Mouse (Mus musculus) gastrocnemius, postnatal 25 days (tissue): ENCODE measurements around the gene Cabp4. TPM values are rescaled to one million over a fixed set of nuclear protein-coding genes. Genes with fewer than 3 reads are reported as not detected.
A peak's percentile ranks its signal among the peaks of the same experiment; 100 is the strongest.

Experiments
- DNase-seq: peaks from one replicate; pipeline ENCODE4 v3.0.0; 2022
- total RNA-seq, 2 experiments: library from RNA; stranded (reverse); gene quantifications; 1 replicate in 1 of 2; 2 replicates in 1 of 2; pipeline ENCODE4 v1.2.3; 2021

The Cabp4 gene
- total RNA-seq, 2 experiments from 2014 or later: not detected

GRCm38 (mm10) chr19:4100718-4101261 is 43.0 kb downstream of the Cabp4 start:
- no peak for DNase-seq

GRCm38 (mm10) chr19:4099837-4100717 is 43.8 kb downstream of the Cabp4 start, which contains the start of gene Pitpnm1:
Pitpnm1 (plus strand) TSS chr19:4099998.
- DNase-seq: peak; percentile 80

- peak; percentile 89 for DNase-seq
Measured at GRCm38 (mm10) chr19:4099056-4099455, 44.8 kb downstream of the Cabp4 start.

GRCm38 (mm10) chr19:4098426-4098825 is 45.4 kb downstream of the Cabp4 start:
- DNase-seq: no peak

GRCm38 (mm10) chr19:4097441-4097825 is 46.4 kb downstream of the Cabp4 start:
- DNase-seq: no peak

GRCm38 (mm10) chr19:4096642-4097440 is 47.0 kb downstream of the Cabp4 start, which contains the start of gene Cdk2ap2:
Cdk2ap2 (plus strand) TSS chr19:4097182.
- peak; percentile 100 for DNase-seq

- DNase-seq: no peak
Measured at GRCm38 (mm10) chr19:4095802-4096201, 48.0 kb downstream of the Cabp4 start.

GRCm38 (mm10) chr19:4094774-4095303 is 49.0 kb downstream of the Cabp4 start:
- no peak for DNase-seq

GRCm38 (mm10) chr19:4094348-4094747 is 49.5 kb downstream of the Cabp4 start:
- no peak for DNase-seq

GRCm38 (mm10) chr19:4093772-4094171 is 50.1 kb downstream of the Cabp4 start:
- DNase-seq: no peak

- DNase-seq: no peak
Measured at GRCm38 (mm10) chr19:4092750-4093149, 51.1 kb downstream of the Cabp4 start.

GRCm38 (mm10) chr19:4091383-4091782 is 52.5 kb downstream of the Cabp4 start:
- no peak for DNase-seq

GRCm38 (mm10) chr19:4090446-4090845 is 53.4 kb downstream of the Cabp4 start:
- DNase-seq: no peak

- no peak for DNase-seq
Measured at GRCm38 (mm10) chr19:4089128-4089527, 54.7 kb downstream of the Cabp4 start.

- no peak for DNase-seq
Measured at GRCm38 (mm10) chr19:4088146-4088545, 55.7 kb downstream of the Cabp4 start.

GRCm38 (mm10) chr19:4087090-4087489 is 56.7 kb downstream of the Cabp4 start:
- no peak for DNase-seq

GRCm38 (mm10) chr19:4086156-4086555 is 57.7 kb downstream of the Cabp4 start:
- no peak for DNase-seq

Other genes starting within 250 kb of the Cabp4 start
- gene Tcirg1, start 236.9 kb downstream of the Cabp4 start, total RNA-seq: 1 to 10 TPM; 5.2 to 7.0 TPM
- gene Ndufs8, start 231.3 kb downstream of the Cabp4 start, total RNA-seq: 100 to 1,000 TPM; 260 to 277 TPM
- 1 to 10 TPM; 1.4 to 1.7 TPM for gene Aldh3b1, start 214.2 kb downstream of the Cabp4 start, total RNA-seq
- gene Unc93b1, start 208.8 kb downstream of the Cabp4 start, total RNA-seq: 10 to 100 TPM in 1 of 2 experiments, 1 to 10 TPM in 1; 8.4 to 10.2 TPM
- not detected for gene Aldh3b3, start 185.4 kb downstream of the Cabp4 start, total RNA-seq
- 1 to 10 TPM in 1 of 2 experiments, not detected in 1; 1.0 TPM for gene Aldh3b2, start 171.7 kb downstream of the Cabp4 start, total RNA-seq
- gene Acy3, start 157.5 kb downstream of the Cabp4 start, total RNA-seq: 1 to 10 TPM; 1.7 to 2.7 TPM
- gene Tbx10, start 151.3 kb downstream of the Cabp4 start, total RNA-seq: not detected
- gene Nudt8, start 143.5 kb downstream of the Cabp4 start, total RNA-seq: 10 to 100 TPM; 21.5 to 23.1 TPM
- gene Gm49405, start 143.4 kb downstream of the Cabp4 start, total RNA-seq: under 1 TPM; 0.31 to 0.35 TPM
- gene Doc2g, start 140.7 kb downstream of the Cabp4 start, total RNA-seq: under 1 TPM; 0.69 to 0.75 TPM
- 100 to 1,000 TPM; 412 to 474 TPM for gene Ndufv1, start 131.2 kb downstream of the Cabp4 start, total RNA-seq
- gene Gstp1, start 106.0 kb downstream of the Cabp4 start, total RNA-seq: 100 to 1,000 TPM; 344 to 356 TPM
- 100 to 1,000 TPM; 118 to 133 TPM for gene Gstp2, start 98.0 kb downstream of the Cabp4 start, total RNA-seq
- not detected for gene Gstp3, start 84.5 kb downstream of the Cabp4 start, total RNA-seq
- not detected for gene Cabp2, start 62.5 kb downstream of the Cabp4 start, total RNA-seq
- gene Cdk2ap2, start 46.9 kb downstream of the Cabp4 start, total RNA-seq: 10 to 100 TPM; 17.8 to 23.4 TPM
- 1 to 10 TPM; 2.8 to 5.7 TPM for gene Pitpnm1, start 44.0 kb downstream of the Cabp4 start, total RNA-seq
- gene Aip, start 18.2 kb downstream of the Cabp4 start, total RNA-seq: 10 to 100 TPM; 58.2 to 68.5 TPM
- not detected for gene Gpr152, start 4.2 kb downstream of the Cabp4 start, total RNA-seq
- 10 to 100 TPM; 15.9 to 24.1 TPM for gene Coro1b, start 4.6 kb upstream of the Cabp4 start, total RNA-seq
- gene Ptprcap, start 9.6 kb upstream of the Cabp4 start, total RNA-seq: under 1 TPM in 1 of 2 experiments, not detected in 1; 0.35 TPM
- gene Rps6kb2, start 19.3 kb upstream of the Cabp4 start, total RNA-seq: 10 to 100 TPM; 19.9 to 24.4 TPM
- 10 to 100 TPM; 17.7 to 20.0 TPM for gene Carns1, start 31.4 kb upstream of the Cabp4 start, total RNA-seq
- gene Tbc1d10c, start 47.3 kb upstream of the Cabp4 start, total RNA-seq: 1 to 10 TPM; 4.7 to 5.9 TPM
- gene Ppp1ca, start 48.0 kb upstream of the Cabp4 start, total RNA-seq: 100 to 1,000 TPM; 206 to 208 TPM
- gene Rad9a, start 57.6 kb upstream of the Cabp4 start, total RNA-seq: 1 to 10 TPM; 2.5 to 3.5 TPM
- under 1 TPM; 0.28 to 0.59 TPM for gene Clcf1, start 70.2 kb upstream of the Cabp4 start, total RNA-seq
- not detected for gene AC109138.7, start 70.3 kb upstream of the Cabp4 start, total RNA-seq
- 10 to 100 TPM; 13.0 to 21.1 TPM for gene Pold4, start 87.9 kb upstream of the Cabp4 start, total RNA-seq
- 1 to 10 TPM; 3.4 to 3.9 TPM for gene Ssh3, start 125.1 kb upstream of the Cabp4 start, total RNA-seq
- under 1 TPM; 0.33 to 0.64 TPM for gene Ankrd13d, start 139.1 kb upstream of the Cabp4 start, total RNA-seq
- gene Grk2, start 162.2 kb upstream of the Cabp4 start, total RNA-seq: 10 to 100 TPM; 39.2 to 47.9 TPM